In genomic region chr17:35665957-35666515, GRCm38 (mm10) we compare ENCODE assay signal across 8 mouse cellular contexts. TPM values are rescaled to one million over a fixed set of nuclear protein-coding genes. Genes with fewer than 3 reads are reported as not detected.
A peak's percentile ranks its signal among the peaks of the same experiment; 100 is the strongest.
DNase-seq lines count a peak whose midpoint lies in the region; ATAC-seq and TF ChIP-seq lines count a peak whose summit lies in the region.
"Had no signal": no experiment of that assay in that cellular context is flagged by ENCODE, and none has a peak within 500 bp of the region (broad histone marks: within the 10 kb centered on the region; RNA-seq: fewer than 3 reads in every experiment).

No protein-coding gene starts in this region.

- H3K4me3 ChIP-seq in left cerebral cortex, adult 2 months: 0 out of 2 replicates have a peak overlapping the region, but pooled peaks have one; percentile 9
- peak overlapping the region; percentile 10; the same call in 1 of the 2 replicates for H3K4me3 ChIP-seq in embryonic facial prominence, embryonic 15.5 days (replicated peaks)
- H3K4me3 ChIP-seq in myocyte: peak overlapping the region; percentile 76

- H3K4me2 ChIP-seq in embryonic facial prominence, embryonic 15.5 days (replicated peaks): no peak overlapping the region
- no peak overlapping the region for H3K4me2 ChIP-seq in myocyte (ENCODE audit: low read depth)

- no peak overlapping the region for H3ac ChIP-seq in myocyte (ENCODE audit: control insufficient read depth, insufficient read length)

- H3K9ac ChIP-seq in embryonic facial prominence, embryonic 15.5 days: 0 out of 2 replicates have a peak overlapping the region, but pooled peaks have one; percentile 6

- no peaks in the 10 kb centered on the region for H3K27me3 ChIP-seq in embryonic facial prominence, embryonic 15.5 days
- no peaks in the 10 kb centered on the region for H3K27me3 ChIP-seq in myocyte (ENCODE audit: control insufficient read depth, insufficient read depth, insufficient read length)

- intact Hi-C loops in left cerebral cortex, adult 2 months (cut with DNase I): loop anchor here (1.0 to 5.0 kb wide), 2 partner anchors 61 to 82 kb away; no protein-coding TSS in a partner anchor
- intact Hi-C loops in left cerebral cortex, postnatal 4 days (cut with DNase I): no loop called here
- intact Hi-C loops in left cerebral cortex, postnatal 14 days (cut with DNase I): loop anchor here (2.0 kb wide), 2 partner anchors 75 to 81 kb away; no protein-coding TSS in a partner anchor

- no peak overlapping the region for H3K27ac ChIP-seq in left cerebral cortex, adult 2 months
- H3K27ac ChIP-seq in embryonic facial prominence, embryonic 15.5 days (replicated peaks): no peak overlapping the region

- DNase-seq in left cerebral cortex, adult 2 months (ENCODE audit: extremely low spot score in 1 of 2, low spot score in 2 of 2): peak; percentile 37 to 40
- DNase-seq in left cerebral cortex, postnatal 4 days: no peak
- DNase-seq in NIH3T3 (ENCODE audit: low read depth): peak; percentile 90
- DNase-seq in left cerebral cortex, postnatal 14 days (ENCODE audit: low spot score in 2 of 2): peak; percentile 47 to 53
- no peak for DNase-seq in yolk sac, embryonic 10.5 days (ENCODE audit: low spot score)

- no peak for TF ChIP-seq POLR2A in myocyte (IDR thresholded peaks at IDR 0.05; ENCODE audit: insufficient read length, low read depth)

- no peaks in the 10 kb centered on the region for H3K9me3 ChIP-seq in embryonic facial prominence, embryonic 15.5 days (replicated peaks)

- H3K4me1 ChIP-seq in embryonic facial prominence, embryonic 15.5 days: peaks cover 19% of the 10 kb centered on the region

- 77% methylated on average over 17 of the region's 17 CpGs for WGBS in embryonic facial prominence, embryonic 15.5 days

- peaks cover 56% of the 10 kb centered on the region for H3K36me3 ChIP-seq in embryonic facial prominence, embryonic 15.5 days
- no peaks in the 10 kb centered on the region for H3K36me3 ChIP-seq in myocyte (ENCODE audit: control insufficient read depth, insufficient read depth)

- peak; percentile 61 for TF ChIP-seq CTCF in left cerebral cortex, adult 2 months (IDR thresholded peaks at IDR 0.05)

- no peaks in the 10 kb centered on the region for H3K79me2 ChIP-seq in myocyte (ENCODE audit: control insufficient read depth, insufficient read depth)

- ATAC-seq in embryonic facial prominence, embryonic 15.5 days (ENCODE audit: insufficient number of reproducible peaks, low FRiP score, low TSS enrichment, low read depth): no peak

TF ChIP-seq in myocyte, 11 proteins besides CTCF, POLR2A, EP300 and RAD21:
- TF ChIP-seq REST (IDR thresholded peaks at IDR 0.05; ENCODE audit: insufficient read depth, insufficient read length): no peak
- no peak for TF ChIP-seq USF1 (IDR thresholded peaks at IDR 0.05; ENCODE audit: low read depth)
- no peak for TF ChIP-seq MYOG (IDR thresholded peaks at IDR 0.05; ENCODE audit: control insufficient read depth in 1 of 3, insufficient read depth in 1 of 3, insufficient read length in 2 of 3, low read depth in 2 of 3)
- no peak for TF ChIP-seq CEBPB (IDR thresholded peaks at IDR 0.05; ENCODE audit: insufficient read depth, poor library complexity, severe bottlenecking)
- TF ChIP-seq TCF12 (IDR thresholded peaks at IDR 0.05; ENCODE audit: insufficient read depth, poor library complexity, severe bottlenecking): no peak
- no peak for TF ChIP-seq MAX (IDR thresholded peaks at IDR 0.05; ENCODE audit: low read depth)
- no peak for TF ChIP-seq POLR2AphosphoS2 (IDR thresholded peaks at IDR 0.05; ENCODE audit: insufficient read length, low read depth)
- no peak for TF ChIP-seq SRF (IDR thresholded peaks at IDR 0.05; ENCODE audit: control insufficient read depth, insufficient read length, low read depth)
- TF ChIP-seq TCF3 (IDR thresholded peaks at IDR 0.05; ENCODE audit: insufficient read length, low read depth): no peak
- no peak for TF ChIP-seq MYOD1 (IDR thresholded peaks at IDR 0.05; ENCODE audit: control insufficient read depth in 1 of 3, insufficient read length in 2 of 3, low read depth in 2 of 3)
- TF ChIP-seq E2F4 (IDR thresholded peaks at IDR 0.05; ENCODE audit: insufficient read depth): no peak

RNA-seq across cellular contexts. Expression of gene Vars2, which starts 1.4 kb away (rescaled TPM):
- 10 to 100 TPM; 33.2 to 42.6 TPM for total RNA-seq in left cerebral cortex, adult 2 months (2021)
- 10 to 100 TPM; 51.5 to 53.3 TPM for total RNA-seq in left cerebral cortex, postnatal 4 days (2021)
- polyA plus RNA-seq in embryonic facial prominence, embryonic 15.5 days (2015; fragmentation: Nextera tagmentation; extraction: Ambion mirVana): 16.6 and 19.0 TPM in 2 replicates
- 10 to 100 TPM; 31.1 to 40.8 TPM for total RNA-seq in left cerebral cortex, postnatal 14 days (2021)
- polyA plus RNA-seq in myocyte (2012; fragmentation: generic; extraction: Trizol): 13.7 TPM

RNA-seq across cellular contexts. Expression of gene Gtf2h4, which starts 7.5 kb away (rescaled TPM):
- total RNA-seq in left cerebral cortex, adult 2 months (2021): 10 to 100 TPM; 34.5 to 35.9 TPM
- 10 to 100 TPM; 29.1 to 31.8 TPM for total RNA-seq in left cerebral cortex, postnatal 4 days (2021)
- 35.4 and 39.5 TPM in 2 replicates for polyA plus RNA-seq in embryonic facial prominence, embryonic 15.5 days (2015; fragmentation: Nextera tagmentation; extraction: Ambion mirVana)
- total RNA-seq in left cerebral cortex, postnatal 14 days (2021): 10 to 100 TPM; 23.0 to 26.2 TPM
- 27.4 TPM for polyA plus RNA-seq in myocyte (2012; fragmentation: generic; extraction: Trizol)

RNA-seq across cellular contexts. Expression of gene Mucl3, which starts 22.5 kb away (rescaled TPM):
- not detected for total RNA-seq in left cerebral cortex, adult 2 months (2021)
- not detected for total RNA-seq in left cerebral cortex, postnatal 4 days (2021)
- polyA plus RNA-seq in embryonic facial prominence, embryonic 15.5 days (2015; fragmentation: Nextera tagmentation; extraction: Ambion mirVana): 0.36 TPM in 1 of 2 replicates, not detected in the other
- not detected for total RNA-seq in left cerebral cortex, postnatal 14 days (2021)
- 0.05 TPM for polyA plus RNA-seq in myocyte (2012; fragmentation: generic; extraction: Trizol)
- total RNA-seq: left cerebral cortex, adult 8-10 months had no signal

RNA-seq across cellular contexts. Expression of gene Ddr1, which starts 38.4 kb away (rescaled TPM):
- 10 to 100 TPM; 47.2 to 47.8 TPM for total RNA-seq in left cerebral cortex, adult 2 months (2021)
- 10 to 100 TPM; 42.6 to 50.1 TPM for total RNA-seq in left cerebral cortex, postnatal 4 days (2021)
- polyA plus RNA-seq in embryonic facial prominence, embryonic 15.5 days (2015; fragmentation: Nextera tagmentation; extraction: Ambion mirVana): 95.1 and 100 TPM in 2 replicates
- 10 to 100 TPM; 46.1 to 52.8 TPM for total RNA-seq in left cerebral cortex, postnatal 14 days (2021)
- 65.6 TPM for polyA plus RNA-seq in myocyte (2012; fragmentation: generic; extraction: Trizol)

RNA-seq across cellular contexts. Expression of gene Gm9573, which starts 39.6 kb away (rescaled TPM):
- total RNA-seq in left cerebral cortex, adult 2 months (2021): not detected
- total RNA-seq in left cerebral cortex, postnatal 4 days (2021): not detected
- 0.17 TPM in 1 of 2 replicates, not detected in the other for polyA plus RNA-seq in embryonic facial prominence, embryonic 15.5 days (2015; fragmentation: Nextera tagmentation; extraction: Ambion mirVana)
- not detected for total RNA-seq in left cerebral cortex, postnatal 14 days (2021)
- not detected for polyA plus RNA-seq in myocyte (2012; fragmentation: generic; extraction: Trizol)

Comparison
In these comparisons a context has a peak if more than half of its experiments do, and no peak if none do; other contexts are left out.
1. DNase-seq: peak in left cerebral cortex, adult 2 months (2 of 2), NIH3T3 (single experiment) and left cerebral cortex, postnatal 14 days (2 of 2); none in left cerebral cortex, postnatal 4 days (single experiment) and yolk sac, embryonic 10.5 days (single experiment).
2. H3K4me3 ChIP-seq: peak in every context shown above with its lines; median percentile 76 in myocyte; 10 in embryonic facial prominence, embryonic 15.5 days; 9 in left cerebral cortex, adult 2 months.